ENCODE assay signal across 8 mouse cellular contexts in the genomic region with DNA sequence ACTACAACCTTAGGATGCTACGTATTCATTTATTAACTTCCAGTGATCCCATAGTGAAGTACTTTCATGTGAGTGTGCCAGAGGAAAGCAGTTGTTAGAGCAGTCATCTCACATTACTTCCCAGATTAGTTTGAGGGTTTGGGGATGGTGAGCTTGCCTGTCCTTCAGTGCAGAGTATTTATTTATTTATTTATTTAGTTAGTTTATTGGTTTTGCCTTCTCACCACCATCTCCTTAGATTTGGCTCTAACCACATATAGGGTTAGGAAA. TPM values are rescaled to one million over a fixed set of nuclear protein-coding genes. Genes with fewer than 3 reads are reported as not detected.
DNase-seq lines count a peak whose midpoint lies in the region; ATAC-seq and TF ChIP-seq lines count a peak whose summit lies in the region.

No protein-coding gene starts in this region.

- no peak for TF ChIP-seq POLR2A in bone marrow macrophage, adult 2 months (IDR thresholded peaks at IDR 0.05; ENCODE audit: borderline replicate concordance, low read depth, low read length)

- no peak for ATAC-seq in heart, embryonic 14.5 days (ENCODE audit: insufficient number of reproducible peaks, insufficient read depth, low FRiP score, low read depth)
- ATAC-seq in hindbrain, embryonic 12.5 days (ENCODE audit: low FRiP score): no peak
- no peak for ATAC-seq in midbrain, embryonic 11.5 days (ENCODE audit: low FRiP score)
- ATAC-seq in megakaryocyte progenitor cell, adult 5-6 weeks (replicated peaks; ENCODE audit: poor library complexity): no peak

- H3K36me3 ChIP-seq in heart, embryonic 14.5 days (ENCODE audit: control insufficient read depth, insufficient read depth, low read length): peaks cover 7% of the 10 kb centered on the region
- no peaks in the 10 kb centered on the region for H3K36me3 ChIP-seq in hindbrain, embryonic 12.5 days
- H3K36me3 ChIP-seq in midbrain, embryonic 11.5 days (ENCODE audit: control insufficient read depth, insufficient read depth, low read length): no peaks in the 10 kb centered on the region

- peak overlapping the region; percentile 77 to 79; a peak in 3 of 4 replicates for H3K4me3 ChIP-seq in heart, embryonic 14.5 days (ENCODE audit: control insufficient read depth in 1 of 2, insufficient read depth in 1 of 2, low read depth in 1 of 2, low read length in 2 of 2)
- H3K4me3 ChIP-seq in bone marrow macrophage, adult 2 months (ENCODE audit: insufficient read depth, low read length): peak overlapping the region; percentile 76; the same call in 1 of the 2 replicates
- peak overlapping the region; percentile 80 for H3K4me3 ChIP-seq in hindbrain, embryonic 12.5 days
- peak overlapping the region; percentile 62 for H3K4me3 ChIP-seq in midbrain, embryonic 11.5 days (ENCODE audit: low read depth, low read length)

- H3K4me1 ChIP-seq in heart, embryonic 14.5 days (ENCODE audit: control insufficient read depth in 2 of 2, insufficient read depth in 2 of 2, low read length in 2 of 2): peaks cover 0 to 3% of the 10 kb centered on the region in 2 experiments; a peak in 1 of 4 replicates
- H3K4me1 ChIP-seq in bone marrow macrophage, adult 2 months (ENCODE audit: control insufficient read depth, insufficient read depth, low read length): no peaks in the 10 kb centered on the region
- peaks cover 4% of the 10 kb centered on the region; the same call in 1 of the 2 replicates for H3K4me1 ChIP-seq in hindbrain, embryonic 12.5 days
- H3K4me1 ChIP-seq in midbrain, embryonic 11.5 days (ENCODE audit: control insufficient read depth, insufficient read depth, low read length): 0 out of 2 replicates have a peak, but pooled peaks cover 3% of the 10 kb centered on the region

- no peaks in the 10 kb centered on the region for H3K27me3 ChIP-seq in heart, embryonic 14.5 days (ENCODE audit: control insufficient read depth, insufficient read depth, low read length)
- H3K27me3 ChIP-seq in hindbrain, embryonic 12.5 days: no peaks in the 10 kb centered on the region
- no peaks in the 10 kb centered on the region for H3K27me3 ChIP-seq in midbrain, embryonic 11.5 days (ENCODE audit: control insufficient read depth, insufficient read depth, low read length)

- TF ChIP-seq CTCF in bone marrow macrophage, adult 2 months (IDR thresholded peaks at IDR 0.05; ENCODE audit: low read depth, low read length): no peak

- H3K4me2 ChIP-seq in heart, embryonic 14.5 days (ENCODE audit: low read length): peak overlapping the region; percentile 71
- peak overlapping the region; percentile 82 for H3K4me2 ChIP-seq in hindbrain, embryonic 12.5 days (replicated peaks)
- H3K4me2 ChIP-seq in midbrain, embryonic 11.5 days: peak overlapping the region; percentile 85

- H3K27ac ChIP-seq in heart, embryonic 14.5 days (replicated peaks in 1 of 2; ENCODE audit: control insufficient read depth in 1 of 2, insufficient read depth in 1 of 2, low read depth in 2 of 2, low read length in 2 of 2): no peak overlapping the region
- no peak overlapping the region for H3K27ac ChIP-seq in bone marrow macrophage, adult 2 months (ENCODE audit: insufficient read depth, low read depth, low read length)
- H3K27ac ChIP-seq in hindbrain, embryonic 12.5 days: no peak overlapping the region
- no peak overlapping the region for H3K27ac ChIP-seq in midbrain, embryonic 11.5 days (ENCODE audit: low read depth, low read length)

- 39% methylated on average over 1 of the region's 1 CpGs for WGBS in heart, embryonic 14.5 days
- WGBS in hindbrain, embryonic 12.5 days: 61% methylated on average over 1 of the region's 1 CpGs
- 84% methylated on average over 1 of the region's 1 CpGs for WGBS in midbrain, embryonic 11.5 days

- no peaks in the 10 kb centered on the region for H3K9me3 ChIP-seq in heart, embryonic 14.5 days (ENCODE audit: control insufficient read depth, low read length)
- no peaks in the 10 kb centered on the region for H3K9me3 ChIP-seq in hindbrain, embryonic 12.5 days (replicated peaks)
- H3K9me3 ChIP-seq in midbrain, embryonic 11.5 days (ENCODE audit: control insufficient read depth, low read length): no peaks in the 10 kb centered on the region

- H3K9ac ChIP-seq in heart, embryonic 14.5 days (ENCODE audit: low read length): peak overlapping the region; percentile 94
- peak overlapping the region; percentile 92; the same call in 1 of the 2 replicates for H3K9ac ChIP-seq in hindbrain, embryonic 12.5 days
- peak overlapping the region; percentile 96 for H3K9ac ChIP-seq in midbrain, embryonic 11.5 days (ENCODE audit: low read length)

- DNase-seq in heart, adult 18-20 months: no peak
- DNase-seq in midbrain, embryonic 11.5 days (ENCODE audit: low spot score, missing footprints): no peak
- DNase-seq in frontal cortex, postnatal 25 days (ENCODE audit: low spot score in 2 of 2): no peak
- DNase-seq in embryo, embryonic 10 days (ENCODE audit: low spot score): no peak

RNA-seq across cellular contexts. Expression of a gene that starts 1.1 kb away (rescaled TPM):
- 6.5 and 7.0 TPM in 2 replicates for polyA plus RNA-seq in heart, embryonic 14.5 days (2014; fragmentation: Nextera tagmentation; extraction: Ambion mirVana)
- 1 to 10 TPM; 2.0 to 2.3 TPM for total RNA-seq in heart, adult 18-20 months (2021)
- polyA plus RNA-seq in bone marrow macrophage, adult 2 months (2012; ENCODE audit: insufficient read depth, insufficient read length, missing spikeins): 6.4 and 7.1 TPM in 2 replicates
- 11.2 and 13.1 TPM in 2 replicates for polyA plus RNA-seq in hindbrain, embryonic 12.5 days (2016; fragmentation: Nextera tagmentation; extraction: Ambion mirVana)
- 11.1 TPM in 2 replicates for polyA plus RNA-seq in midbrain, embryonic 11.5 days (2014; fragmentation: Nextera tagmentation; extraction: Ambion mirVana)
- 23.6 and 26.9 TPM in 2 replicates for total RNA-seq in megakaryocyte progenitor cell, adult 5-6 weeks (2015)
- 27.8 and 38.7 TPM in 2 replicates for total RNA-seq in megakaryocyte progenitor cell, adult 5-6 weeks (2017)
